Mouse (Mus musculus): ENCODE results near the gene Aldh1l2. TPM values are rescaled to one million over a fixed set of nuclear protein-coding genes. Genes with fewer than 3 reads are reported as not detected.

Gene Aldh1l2
- total and polyA plus RNA-seq, 3 experiments, result 0.34 to 0.59 TPM; not detected in 1

DNA sequence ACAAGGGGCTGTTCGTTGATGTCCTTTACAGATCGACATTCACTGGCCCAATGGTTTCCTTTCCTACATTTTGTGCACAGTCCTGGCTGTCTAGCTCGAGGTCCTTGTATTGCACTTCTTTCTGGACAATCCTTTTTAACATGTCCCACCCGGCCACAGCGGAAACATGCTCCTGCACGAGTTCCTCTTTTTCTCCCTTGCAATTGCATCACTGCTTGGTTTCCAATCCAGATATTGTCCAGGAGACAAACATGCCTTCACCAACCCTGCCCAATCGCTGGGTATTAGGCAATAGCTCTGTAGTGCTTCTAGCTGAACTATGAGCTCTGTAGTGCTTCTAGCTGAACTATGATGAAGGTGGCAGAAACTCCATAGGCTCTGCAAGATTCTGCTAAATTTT is 85.4 kb downstream of the Aldh1l2 start:
- peaks cover 18% of the 10 kb centered on the region for H3K9me3 ChIP-seq (replicated peaks; ENCODE audit: low read length)
- dilution Hi-C loops (cut with MboI; ENCODE audit: extremely low pct_ligation_motif_present, extremely low pct_unique_long_range_greater_than_20kb, low sequenced_read_pairs) (no loop called here), in situ Hi-C loops (cut with MboI; ENCODE audit: low pct_ligation_motif_present, low pct_unique_long_range_greater_than_20kb, low sequenced_read_pairs) (no loop called here)
- H3K36me3 ChIP-seq (replicated peaks in 1 of 2; ENCODE audit: control insufficient read depth in 1 of 2, insufficient read depth in 1 of 2, low read length in 1 of 2), result peaks cover 19 to 20% of the 10 kb centered on the region in 2 experiments
- no peak overlapping the region for H3K27ac ChIP-seq (ENCODE audit: insufficient read depth, low read depth)
- no peaks in the 10 kb centered on the region for H3K79me2 ChIP-seq (replicated peaks; ENCODE audit: control insufficient read depth, extremely low read depth, insufficient read depth, poor library complexity, severe bottlenecking)
- H3K9ac ChIP-seq (ENCODE audit: insufficient read depth, low read depth), result no peak overlapping the region
- no peaks in the 10 kb centered on the region for H3K4me1 ChIP-seq (ENCODE audit: control insufficient read depth in 1 of 2, insufficient read depth in 2 of 2)
- no peak for DNase-seq (ENCODE audit: extremely low read depth)
- H3K4me2 ChIP-seq (ENCODE audit: insufficient read depth, low read depth, poor library complexity, severe bottlenecking), result no peak overlapping the region
- TF ChIP-seq MAX (IDR thresholded peaks at IDR 0.05; ENCODE audit: low read length) (no peak), UBTF (IDR thresholded peaks at IDR 0.05; ENCODE audit: low read depth, low read length) (no peak), ETS1 (conservative IDR thresholded peaks at IDR 0.05; ENCODE audit: low read depth, low read length) (no peak), ZMIZ1 (IDR thresholded peaks at IDR 0.05; ENCODE audit: low read depth, low read length) (no peak), MAZ (IDR thresholded peaks at IDR 0.05; ENCODE audit: low read depth, low read length) (no peak), NRF1 (IDR thresholded peaks at IDR 0.05; ENCODE audit: low read depth, low read length) (no peak), TCF12 (IDR thresholded peaks at IDR 0.05; ENCODE audit: low read depth, low read length) (no peak), HCFC1 (IDR thresholded peaks at IDR 0.05; ENCODE audit: low read depth, low read length) (no peak), MYC (IDR thresholded peaks at IDR 0.05; ENCODE audit: low read depth, low read length) (no peak), PAX5 (IDR thresholded peaks at IDR 0.05; ENCODE audit: low read length) (no peak), MEF2A (IDR thresholded peaks at IDR 0.05; ENCODE audit: borderline replicate concordance, low read depth, low read length) (no peak), SIN3A (IDR thresholded peaks at IDR 0.05; ENCODE audit: low read length) (no peak), USF2 (conservative IDR thresholded peaks at IDR 0.05; ENCODE audit: low read depth, low read length) (no peak), MAFK (IDR thresholded peaks at IDR 0.05; ENCODE audit: insufficient replicate concordance, low read length) (no peak), EP300 (IDR thresholded peaks at IDR 0.05; ENCODE audit: low read length) (no peak), JUND (conservative IDR thresholded peaks at IDR 0.05; ENCODE audit: low read depth, low read length) (no peak), TBP (conservative IDR thresholded peaks at IDR 0.05; ENCODE audit: low read depth, low read length) (no peak), CTCF (conservative IDR thresholded peaks at IDR 0.05 in 1 of 2, IDR thresholded peaks at IDR 0.05 in 1 of 2; ENCODE audit: low read depth in 2 of 2, low read length in 2 of 2) (no peak), E2F4 (IDR thresholded peaks at IDR 0.05; ENCODE audit: insufficient replicate concordance, low read depth, low read length) (no peak), IRF4 (IDR thresholded peaks at IDR 0.05; ENCODE audit: low read depth, low read length) (no peak)
- H3K4me3 ChIP-seq (replicated peaks in 1 of 3; ENCODE audit: low read depth in 2 of 3, low read length in 2 of 3, poor library complexity in 1 of 3), result no peak overlapping the region
- no peaks in the 10 kb centered on the region for H3K27me3 ChIP-seq (replicated peaks)

Other genes starting within 250 kb of the Aldh1l2 start
- gene Slc41a2, start 196.3 kb downstream of the Aldh1l2 start, total RNA-seq (2012; rRNA removed), result 0.08 and 0.17 TPM in 2 replicates
- gene Slc41a2, start 196.3 kb downstream of the Aldh1l2 start, total RNA-seq (2014; rRNA removed), result not detected in 2 replicates
- gene Slc41a2, start 196.3 kb downstream of the Aldh1l2 start, polyA plus RNA-seq (2012; ENCODE audit: insufficient read length, low read depth), result not detected in 2 replicates
- 1.5 and 1.6 TPM in 2 replicates for gene D10Wsu102e, start 173.9 kb downstream of the Aldh1l2 start, total RNA-seq (2012; rRNA removed)
- gene D10Wsu102e, start 173.9 kb downstream of the Aldh1l2 start, total RNA-seq (2014; rRNA removed), result 0.95 and 1.0 TPM in 2 replicates
- 1.6 TPM in 2 replicates for gene D10Wsu102e, start 173.9 kb downstream of the Aldh1l2 start, polyA plus RNA-seq (2012; ENCODE audit: insufficient read length, low read depth)
- gene Washc4, start 9.6 kb upstream of the Aldh1l2 start, total RNA-seq (2012; rRNA removed), result 15.9 and 16.3 TPM in 2 replicates
- 31.8 and 36.4 TPM in 2 replicates for gene Washc4, start 9.6 kb upstream of the Aldh1l2 start, total RNA-seq (2014; rRNA removed)
- gene Washc4, start 9.6 kb upstream of the Aldh1l2 start, polyA plus RNA-seq (2012; ENCODE audit: insufficient read length, low read depth), result 19.3 and 22.0 TPM in 2 replicates
- 10.2 and 11.9 TPM in 2 replicates for gene Appl2, start 114.6 kb upstream of the Aldh1l2 start, total RNA-seq (2012; rRNA removed)
- gene Appl2, start 114.6 kb upstream of the Aldh1l2 start, total RNA-seq (2014; rRNA removed), result 14.9 and 15.8 TPM in 2 replicates
- gene Appl2, start 114.6 kb upstream of the Aldh1l2 start, polyA plus RNA-seq (2012; ENCODE audit: insufficient read length, low read depth), result 11.8 and 13.5 TPM in 2 replicates
- 0.34 and 1.0 TPM in 2 replicates for gene 1500009L16Rik, start 188.7 kb upstream of the Aldh1l2 start, total RNA-seq (2012; rRNA removed)
- 1.2 and 1.3 TPM in 2 replicates for gene 1500009L16Rik, start 188.7 kb upstream of the Aldh1l2 start, total RNA-seq (2014; rRNA removed)
- 0.89 and 1.4 TPM in 2 replicates for gene 1500009L16Rik, start 188.7 kb upstream of the Aldh1l2 start, polyA plus RNA-seq (2012; ENCODE audit: insufficient read length, low read depth)